Mouse (Mus musculus): ENCODE measurements at regions not wholly inside any gene's neighbourhood (a gene's known extent, or its start where the extent isn't known, plus 50 kb on each side); places are given as distances from the start of the nearest gene placed in this dataset.

GRCm38 (mm10) chr7:110705311-110706000, 62.5 kb upstream of the Ampd3 start:
- H3K27me3 ChIP-seq (ENCODE audit: control insufficient read depth, insufficient read depth, low read length) = no peaks in the 10 kb centered on the region
- no peak overlapping the region for H3K27ac ChIP-seq (replicated peaks; ENCODE audit: insufficient read depth, low read depth, low read length)
- H3K9ac ChIP-seq (ENCODE audit: low read depth, low read length) = no peak overlapping the region
- no peaks in the 10 kb centered on the region for H3K36me3 ChIP-seq (ENCODE audit: control insufficient read depth, insufficient read depth, low read length)
- no peak overlapping the region for H3K4me3 ChIP-seq (ENCODE audit: insufficient read depth, low read depth, low read length)
- no peak for DNase-seq (ENCODE audit: extremely low read depth, low read depth, low spot score)
- H3K79me2 ChIP-seq (ENCODE audit: control insufficient read depth, insufficient read depth, low read length) = no peaks in the 10 kb centered on the region
- WGBS = 77% methylated on average over 6 of the region's 6 CpGs
- TF ChIP-seq POLR2A (IDR thresholded peaks at IDR 0.05; ENCODE audit: extremely low read depth, insufficient read depth, low read length) = no peak
- no peak for TF ChIP-seq CTCF (IDR thresholded peaks at IDR 0.05; ENCODE audit: low read depth, low read length)
- H3K4me1 ChIP-seq (ENCODE audit: control insufficient read depth, insufficient read depth, low read length) = no peaks in the 10 kb centered on the region

GRCm38 (mm10) chr7:110706001-110706695, 61.9 kb upstream of the Ampd3 start:
- no peaks in the 10 kb centered on the region for H3K79me2 ChIP-seq (ENCODE audit: control insufficient read depth, insufficient read depth, low read length)
- WGBS = 71% methylated on average over 10 of the region's 10 CpGs
- H3K9ac ChIP-seq (ENCODE audit: low read depth, low read length) = no peak overlapping the region
- no peaks in the 10 kb centered on the region for H3K27me3 ChIP-seq (ENCODE audit: control insufficient read depth, insufficient read depth, low read length)
- H3K27ac ChIP-seq (replicated peaks; ENCODE audit: insufficient read depth, low read depth, low read length) = no peak overlapping the region
- TF ChIP-seq POLR2A (IDR thresholded peaks at IDR 0.05; ENCODE audit: extremely low read depth, insufficient read depth, low read length) (no peak), CTCF (IDR thresholded peaks at IDR 0.05; ENCODE audit: low read depth, low read length) (no peak)
- H3K36me3 ChIP-seq (ENCODE audit: control insufficient read depth, insufficient read depth, low read length) = no peaks in the 10 kb centered on the region
- H3K4me3 ChIP-seq (ENCODE audit: insufficient read depth, low read depth, low read length) = no peak overlapping the region
- no peak for DNase-seq (ENCODE audit: extremely low read depth, low read depth, low spot score)
- no peaks in the 10 kb centered on the region for H3K4me1 ChIP-seq (ENCODE audit: control insufficient read depth, insufficient read depth, low read length)

GRCm38 (mm10) chr7:110706696-110707087, 61.3 kb upstream of the Ampd3 start:
- Histone ChIP-seq H3K4me3 (ENCODE audit: insufficient read depth, low read depth, low read length) (no peak overlapping the region), H3K4me1 (ENCODE audit: control insufficient read depth, insufficient read depth, low read length) (no peaks in the 10 kb centered on the region), H3K9ac (ENCODE audit: low read depth, low read length) (no peak overlapping the region), H3K79me2 (ENCODE audit: control insufficient read depth, insufficient read depth, low read length) (no peaks in the 10 kb centered on the region), H3K36me3 (ENCODE audit: control insufficient read depth, insufficient read depth, low read length) (no peaks in the 10 kb centered on the region), H3K27ac (replicated peaks; ENCODE audit: insufficient read depth, low read depth, low read length) (no peak overlapping the region), H3K27me3 (ENCODE audit: control insufficient read depth, insufficient read depth, low read length) (no peaks in the 10 kb centered on the region)
- 58% methylated on average over 10 of the region's 10 CpGs for WGBS
- no peak for DNase-seq (ENCODE audit: extremely low read depth, low read depth, low spot score)
- no peak for TF ChIP-seq POLR2A (IDR thresholded peaks at IDR 0.05; ENCODE audit: extremely low read depth, insufficient read depth, low read length)
- TF ChIP-seq CTCF (IDR thresholded peaks at IDR 0.05; ENCODE audit: low read depth, low read length) = no peak

GRCm38 (mm10) chr7:110708116-110708515, 59.9 kb upstream of the Ampd3 start:
- TF ChIP-seq POLR2A (IDR thresholded peaks at IDR 0.05; ENCODE audit: extremely low read depth, insufficient read depth, low read length) = no peak
- no peak for TF ChIP-seq CTCF (IDR thresholded peaks at IDR 0.05; ENCODE audit: low read depth, low read length)
- no peaks in the 10 kb centered on the region for H3K79me2 ChIP-seq (ENCODE audit: control insufficient read depth, insufficient read depth, low read length)
- H3K4me1 ChIP-seq (ENCODE audit: control insufficient read depth, insufficient read depth, low read length) = no peaks in the 10 kb centered on the region
- no peak overlapping the region for H3K27ac ChIP-seq (replicated peaks; ENCODE audit: insufficient read depth, low read depth, low read length)
- no peaks in the 10 kb centered on the region for H3K36me3 ChIP-seq (ENCODE audit: control insufficient read depth, insufficient read depth, low read length)
- H3K9ac ChIP-seq (ENCODE audit: low read depth, low read length) = no peak overlapping the region
- DNase-seq (ENCODE audit: extremely low read depth, low read depth, low spot score) = no peak
- H3K27me3 ChIP-seq (ENCODE audit: control insufficient read depth, insufficient read depth, low read length) = no peaks in the 10 kb centered on the region
- no peak overlapping the region for H3K4me3 ChIP-seq (ENCODE audit: insufficient read depth, low read depth, low read length)
- 41% methylated on average over 9 of the region's 9 CpGs for WGBS

DNA sequence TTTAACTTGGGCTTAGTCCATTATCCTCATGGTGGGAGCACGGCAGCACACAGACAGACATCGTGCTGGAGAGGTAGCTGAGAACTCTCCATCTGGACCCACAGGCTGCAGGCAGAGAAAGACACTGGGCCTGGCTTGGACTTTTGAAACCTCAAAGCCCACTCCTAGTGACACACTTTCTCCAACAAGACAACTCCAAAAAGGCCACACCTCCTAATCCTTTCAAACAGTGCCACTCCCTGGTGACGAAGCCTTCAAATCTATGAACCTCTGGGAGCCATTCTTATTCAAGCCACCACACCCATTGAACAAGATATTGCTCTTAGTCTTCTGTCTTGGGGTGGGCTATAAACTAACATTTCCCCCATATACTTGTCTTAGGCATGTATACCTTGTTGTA, 59.2 kb upstream of the Ampd3 start:
- DNase-seq (ENCODE audit: extremely low read depth, low read depth, low spot score) = no peak
- 91% methylated on average over 3 of the region's 3 CpGs for WGBS
- Histone ChIP-seq H3K9ac (ENCODE audit: low read depth, low read length) (no peak overlapping the region), H3K79me2 (ENCODE audit: control insufficient read depth, insufficient read depth, low read length) (no peaks in the 10 kb centered on the region), H3K27me3 (ENCODE audit: control insufficient read depth, insufficient read depth, low read length) (no peaks in the 10 kb centered on the region), H3K4me1 (ENCODE audit: control insufficient read depth, insufficient read depth, low read length) (no peaks in the 10 kb centered on the region), H3K36me3 (ENCODE audit: control insufficient read depth, insufficient read depth, low read length) (no peaks in the 10 kb centered on the region), H3K4me3 (ENCODE audit: insufficient read depth, low read depth, low read length) (no peak overlapping the region), H3K27ac (replicated peaks; ENCODE audit: insufficient read depth, low read depth, low read length) (no peak overlapping the region)
- TF ChIP-seq CTCF (IDR thresholded peaks at IDR 0.05; ENCODE audit: low read depth, low read length) (no peak), POLR2A (IDR thresholded peaks at IDR 0.05; ENCODE audit: extremely low read depth, insufficient read depth, low read length) (no peak)

- 81% methylated on average over 6 of the region's 6 CpGs for WGBS
- no peaks in the 10 kb centered on the region for H3K27me3 ChIP-seq (ENCODE audit: control insufficient read depth, insufficient read depth, low read length)
- TF ChIP-seq POLR2A (IDR thresholded peaks at IDR 0.05; ENCODE audit: extremely low read depth, insufficient read depth, low read length) (no peak), CTCF (IDR thresholded peaks at IDR 0.05; ENCODE audit: low read depth, low read length) (no peak)
Measured at GRCm38 (mm10) chr7:110709606-110710005, 58.4 kb upstream of the Ampd3 start.

More at GRCm38 (mm10) chr7:110709606-110710005, 58.4 kb upstream of the Ampd3 start:
- DNase-seq (ENCODE audit: extremely low read depth, low read depth, low spot score) = no peak
- no peak overlapping the region for H3K4me3 ChIP-seq (ENCODE audit: insufficient read depth, low read depth, low read length)
- H3K27ac ChIP-seq (replicated peaks; ENCODE audit: insufficient read depth, low read depth, low read length) = no peak overlapping the region
- H3K9ac ChIP-seq (ENCODE audit: low read depth, low read length) = no peak overlapping the region
- H3K79me2 ChIP-seq (ENCODE audit: control insufficient read depth, insufficient read depth, low read length) = no peaks in the 10 kb centered on the region
- no peaks in the 10 kb centered on the region for H3K4me1 ChIP-seq (ENCODE audit: control insufficient read depth, insufficient read depth, low read length)
- no peaks in the 10 kb centered on the region for H3K36me3 ChIP-seq (ENCODE audit: control insufficient read depth, insufficient read depth, low read length)
